8 mouse cellular contexts compared by ENCODE assay signal in genomic region chr2:120173718-120174117, GRCm38 (mm10). TPM values are rescaled to one million over a fixed set of nuclear protein-coding genes. Genes with fewer than 3 reads are reported as not detected.
DNase-seq lines count a peak whose midpoint lies in the region; ATAC-seq and TF ChIP-seq lines count a peak whose summit lies in the region.

No protein-coding gene starts in this region.

- no peaks in the 10 kb centered on the region for H3K27me3 ChIP-seq in kidney, adult 2 months (replicated peaks; ENCODE audit: control insufficient read depth, insufficient read depth, low read length)
- no peaks in the 10 kb centered on the region for H3K27me3 ChIP-seq in kidney, embryonic 14.5 days (ENCODE audit: control insufficient read depth, insufficient read depth, low read length)
- no peaks in the 10 kb centered on the region for H3K27me3 ChIP-seq in limb, embryonic 11.5 days (ENCODE audit: control insufficient read depth, insufficient read depth, low read length)
- H3K27me3 ChIP-seq in neural tube, embryonic 11.5 days (ENCODE audit: control insufficient read depth, insufficient read depth, low read length), result no peaks in the 10 kb centered on the region

- no peaks in the 10 kb centered on the region for H3K36me3 ChIP-seq in kidney, adult 2 months (ENCODE audit: control insufficient read depth, insufficient read depth, low read length)
- no peaks in the 10 kb centered on the region for H3K36me3 ChIP-seq in kidney, embryonic 14.5 days (ENCODE audit: control insufficient read depth, insufficient read depth, low read length)
- no peaks in the 10 kb centered on the region for H3K36me3 ChIP-seq in limb, embryonic 11.5 days (ENCODE audit: control insufficient read depth, insufficient read depth, low read length)
- H3K36me3 ChIP-seq in neural tube, embryonic 11.5 days (ENCODE audit: control insufficient read depth, insufficient read depth, low read length), result no peaks in the 10 kb centered on the region

- 22% methylated on average over 10 of the region's 10 CpGs for WGBS in kidney, adult 2 months
- WGBS in kidney, embryonic 14.5 days, result 17% methylated on average over 10 of the region's 10 CpGs
- 31% methylated on average over 10 of the region's 10 CpGs for WGBS in limb, embryonic 11.5 days
- 25% methylated on average over 10 of the region's 10 CpGs for WGBS in neural tube, embryonic 11.5 days

- H3K4me2 ChIP-seq in kidney, embryonic 14.5 days (replicated peaks; ENCODE audit: low read depth, low read length), result no peak overlapping the region
- H3K4me2 ChIP-seq in limb, embryonic 11.5 days (ENCODE audit: low read depth, severe bottlenecking), result no peak overlapping the region
- no peak overlapping the region for H3K4me2 ChIP-seq in neural tube, embryonic 11.5 days (ENCODE audit: low read depth)

- TF ChIP-seq CTCF in kidney, adult 2 months (conservative IDR thresholded peaks at IDR 0.05; ENCODE audit: insufficient read depth, insufficient read length, low read depth, low read length), result peak; percentile 76
- TF ChIP-seq CTCF in cortical plate, adult 2 months (IDR thresholded peaks at IDR 0.05; ENCODE audit: extremely low read depth, insufficient read depth, low read length), result peak; percentile 81

- TF ChIP-seq POLR2A in kidney, adult 2 months (IDR thresholded peaks at IDR 0.05; ENCODE audit: low read depth, low read length), result no peak
- TF ChIP-seq POLR2A in cortical plate, adult 2 months (IDR thresholded peaks at IDR 0.05; ENCODE audit: extremely low read depth, insufficient read depth, low read length), result no peak

- ATAC-seq in kidney, embryonic 14.5 days (ENCODE audit: low FRiP score, low TSS enrichment), result no peak
- no peak for ATAC-seq in limb, embryonic 11.5 days (ENCODE audit: insufficient number of reproducible peaks, low FRiP score, low TSS enrichment, low read depth)
- ATAC-seq in neural tube, embryonic 11.5 days (ENCODE audit: insufficient read depth, low FRiP score, low TSS enrichment), result no peak

- no peaks in the 10 kb centered on the region for H3K9me3 ChIP-seq in kidney, embryonic 14.5 days (ENCODE audit: control insufficient read depth, low read length)
- no peaks in the 10 kb centered on the region for H3K9me3 ChIP-seq in limb, embryonic 11.5 days (ENCODE audit: control insufficient read depth, low read length)
- H3K9me3 ChIP-seq in neural tube, embryonic 11.5 days (ENCODE audit: control insufficient read depth, low read length), result no peaks in the 10 kb centered on the region

- DNase-seq in kidney, adult 2 months, result peak; percentile 27
- peak; percentile 38 to 83 for DNase-seq in adrenal gland, adult (ENCODE audit: inconsistent age in 2 of 2, low spot score in 1 of 2)
- DNase-seq in heart, postnatal 36 days, result peak; percentile 57 to 72
- DNase-seq in limb, embryonic 11.5 days (ENCODE audit: low spot score), result peak; percentile 77
- peak; percentile 56 for DNase-seq in neural tube, embryonic 11.5 days (ENCODE audit: low spot score)
- DNase-seq in thymus, postnatal 14 days, result peak; percentile 62

- no peak overlapping the region for H3K4me3 ChIP-seq in kidney, adult 2 months (ENCODE audit: insufficient read depth, low read depth, low read length)
- H3K4me3 ChIP-seq in kidney, embryonic 14.5 days (ENCODE audit: low read length), result no peak overlapping the region
- no peak overlapping the region for H3K4me3 ChIP-seq in cortical plate, adult 2 months (ENCODE audit: insufficient read depth, low read length)
- H3K4me3 ChIP-seq in limb, embryonic 11.5 days (ENCODE audit: low read depth, low read length), result no peak overlapping the region
- no peak overlapping the region for H3K4me3 ChIP-seq in neural tube, embryonic 11.5 days (ENCODE audit: low read depth, low read length)

- no peak overlapping the region for H3K27ac ChIP-seq in kidney, adult 2 months (ENCODE audit: insufficient read depth, low read depth, low read length)
- H3K27ac ChIP-seq in kidney, embryonic 14.5 days (ENCODE audit: low read depth, low read length), result no peak overlapping the region
- H3K27ac ChIP-seq in cortical plate, adult 2 months (ENCODE audit: insufficient read depth, low read length), result no peak overlapping the region
- no peak overlapping the region for H3K27ac ChIP-seq in limb, embryonic 11.5 days (replicated peaks; ENCODE audit: low read depth, low read length)
- no peak overlapping the region for H3K27ac ChIP-seq in neural tube, embryonic 11.5 days (ENCODE audit: low read depth, low read length)

- no peak overlapping the region for H3K9ac ChIP-seq in kidney, embryonic 14.5 days (ENCODE audit: low read depth, low read length)
- H3K9ac ChIP-seq in limb, embryonic 11.5 days (ENCODE audit: low read length), result no peak overlapping the region
- H3K9ac ChIP-seq in neural tube, embryonic 11.5 days (ENCODE audit: low read length), result no peak overlapping the region

- intact Hi-C loops in heart, postnatal 36 days (cut with DNase I), result loop anchor here (2.0 to 5.0 kb wide), 2 partner anchors 94 to 107 kb away; no protein-coding TSS in a partner anchor

- H3K4me1 ChIP-seq in kidney, adult 2 months (ENCODE audit: control insufficient read depth, insufficient read depth, low read length), result no peaks in the 10 kb centered on the region
- no peaks in the 10 kb centered on the region for H3K4me1 ChIP-seq in kidney, embryonic 14.5 days (ENCODE audit: control insufficient read depth, insufficient read depth, low read length)
- no peaks in the 10 kb centered on the region for H3K4me1 ChIP-seq in cortical plate, adult 2 months (ENCODE audit: control insufficient read depth, insufficient read depth, low read length)
- no peaks in the 10 kb centered on the region for H3K4me1 ChIP-seq in limb, embryonic 11.5 days (ENCODE audit: control insufficient read depth, insufficient read depth, low read length)
- no peaks in the 10 kb centered on the region for H3K4me1 ChIP-seq in neural tube, embryonic 11.5 days (ENCODE audit: control insufficient read depth, insufficient read depth, low read length)

RNA-seq across cellular contexts. Expression of gene Ehd4, which starts 19.3 kb away (rescaled TPM):
- 36.5 and 38.2 TPM in 2 replicates for polyA plus RNA-seq in kidney, adult 2 months (2012; rRNA removed)
- polyA plus RNA-seq in kidney, embryonic 14.5 days (2014; fragmentation: Nextera tagmentation; extraction: Ambion mirVana), result 20.1 and 31.8 TPM in 2 replicates
- 9.1 and 10.6 TPM in 2 replicates for polyA plus RNA-seq in cortical plate, adult 2 months (2012; rRNA removed)
- total RNA-seq in heart, postnatal 36 days (2021), result 100 to 1,000 TPM; 372 to 460 TPM
- 13.2 and 18.5 TPM in 2 replicates for polyA plus RNA-seq in limb, embryonic 11.5 days (2014; fragmentation: Nextera tagmentation; extraction: Ambion mirVana)
- 17.4 and 17.8 TPM in 2 replicates for polyA plus RNA-seq in neural tube, embryonic 11.5 days (2014; fragmentation: Nextera tagmentation; extraction: Ambion mirVana)

Comparison
In these comparisons a context has a peak if more than half of its experiments do, and no peak if none do; other contexts are left out.
1. DNase-seq: peak in every context shown above with its lines; median percentile 77 in limb, embryonic 11.5 days; 64 in heart, postnatal 36 days; 62 in thymus, postnatal 14 days; 60 in adrenal gland, adult; 56 in neural tube, embryonic 11.5 days; 27 in kidney, adult 2 months.